Mouse (Mus musculus) stomach, embryonic 15.5 days (tissue): ENCODE measurements around the gene Gatd1. TPM values are rescaled to one million over a fixed set of nuclear protein-coding genes. Genes with fewer than 3 reads are reported as not detected.

ENCODE experiments used
- ATAC-seq: fragments of 200-750 bp; cut with Nextera tagmentation; 2 replicates; pipeline ENCODE4 v1.8.0; 2017; ENCODE audit warnings: low read depth, moderate number of reproducible peaks, moderate TSS enrichment; ENCODE audit not compliant: insufficient read depth, low FRiP score
- H3K27ac ChIP-seq: fragments of 300-500 bp; sonication (generic); 2 replicates; pipeline ENCODE4 v1.5.1; 2015; ENCODE audit warnings: mild to moderate bottlenecking, inconsistent platforms
- H3K27me3 ChIP-seq: fragments of 300-500 bp; sonication (generic); replicated peaks from 2 replicates; pipeline ENCODE4 v1.6.1; 2015; ENCODE audit warnings: inconsistent platforms
- H3K36me3 ChIP-seq: fragments of 300-500 bp; sonication (generic); 2 replicates; pipeline ENCODE4 v1.6.1; 2015; ENCODE audit warnings: inconsistent platforms
- H3K4me1 ChIP-seq: fragments of 300-500 bp; sonication (generic); 2 replicates; pipeline ENCODE4 v1.6.1; 2015; ENCODE audit warnings: inconsistent platforms
- H3K4me2 ChIP-seq: fragments of 300-500 bp; sonication (generic); 2 replicates; pipeline ENCODE4 v1.6.1; 2015; ENCODE audit warnings: mild to moderate bottlenecking, inconsistent platforms
- H3K4me3 ChIP-seq: fragments of 300-500 bp; sonication (generic); replicated peaks from 2 replicates; pipeline ENCODE4 v1.5.1; 2015; ENCODE audit warnings: inconsistent platforms
- H3K9ac ChIP-seq: fragments of 300-500 bp; sonication (generic); 2 replicates; pipeline ENCODE4 v1.6.1; 2015; ENCODE audit warnings: inconsistent platforms
- H3K9me3 ChIP-seq: fragments of 300-500 bp; sonication (generic); 2 replicates; pipeline ENCODE4 v1.6.1; 2016; ENCODE audit warnings: inconsistent platforms
- WGBS: fragments of 180-500 bp; shearing (Covaris S2); methylation state at CpG from one replicate; pipeline ENCODE4 v1.1.7; 2015; 5-methylcytosine and 5-hydroxymethylcytosine counted together
- polyA plus RNA-seq: library from polyadenylated mRNA; unstranded; fragments of >200 nt; fragmentation: Nextera tagmentation; extraction: Ambion mirVana; gene quantifications from 2 replicates; pipeline ENCODE4 v1.2.1, GENCODE M21; 2015

The Gatd1 gene
- polyA plus RNA-seq, 1 experiment from 2014 or later: 51.1 TPM

GRCm38 (mm10) chr7:141394158-141394557 is 19.8 kb downstream of the Gatd1 start:
- H3K4me2 ChIP-seq: no peak overlapping the region
- no peak overlapping the region for H3K9ac ChIP-seq
- peaks cover 17% of the 10 kb centered on the region; the same call in 1 of the 2 replicates for H3K36me3 ChIP-seq
- 77% methylated on average over 7 of the region's 7 CpGs for WGBS
- H3K9me3 ChIP-seq: no peaks in the 10 kb centered on the region
- H3K4me3 ChIP-seq: no peak overlapping the region
- H3K4me1 ChIP-seq: peaks cover 10% of the 10 kb centered on the region
- H3K27ac ChIP-seq: no peak overlapping the region
- no peak for ATAC-seq
- no peaks in the 10 kb centered on the region for H3K27me3 ChIP-seq

GRCm38 (mm10) chr7:141392552-141393222 is 21.2 kb downstream of the Gatd1 start:
- Histone ChIP-seq H3K4me2 (peak overlapping the region; percentile 88), H3K36me3 (peaks cover 10% of the 10 kb centered on the region; the same call in 1 of the 2 replicates), H3K4me1 (peaks cover 10% of the 10 kb centered on the region), H3K27me3 (no peaks in the 10 kb centered on the region), H3K4me3 (peak overlapping the region; percentile 87), H3K9ac (peak overlapping the region; percentile 48), H3K27ac (peak overlapping the region; percentile 80), H3K9me3 (no peaks in the 10 kb centered on the region)
- ATAC-seq: no peak; the same call in 1 of the 2 replicates
- 26% methylated on average over 9 of the region's 9 CpGs for WGBS

GRCm38 (mm10) chr7:141391625-141392551 is 22.0 kb downstream of the Gatd1 start, which contains the start of gene Taldo1:
Taldo1 (plus strand) TSS chr7:141392199.
- Histone ChIP-seq H3K27me3 (no peaks in the 10 kb centered on the region), H3K4me2 (peak within 1 kb of the TSS; percentile 88), H3K9ac (peak within 1 kb of the TSS; percentile 48), H3K4me3 (peak within 1 kb of the TSS; percentile 87), H3K36me3 (peaks cover 6% of the 10 kb centered on the region; the same call in 1 of the 2 replicates), H3K27ac (peak within 1 kb of the TSS; percentile 80), H3K9me3 (no peaks in the 10 kb centered on the region), H3K4me1 (peaks cover 10% of the 10 kb centered on the region)
- peak; percentile 91 for ATAC-seq
- WGBS: under 1% methylated on average over 57 of the region's 57 CpGs

- Histone ChIP-seq H3K9ac (no peak overlapping the region), H3K27ac (peak overlapping the region; percentile 27; the same call in 1 of the 2 replicates), H3K4me1 (peaks cover 10% of the 10 kb centered on the region), H3K4me2 (no peak overlapping the region), H3K4me3 (0 out of 2 replicates have a peak overlapping the region, but pooled peaks have one; percentile 87), H3K36me3 (no peaks in the 10 kb centered on the region), H3K27me3 (no peaks in the 10 kb centered on the region), H3K9me3 (no peaks in the 10 kb centered on the region)
- no peak for ATAC-seq
- WGBS: 47% methylated on average over 9 of the region's 9 CpGs
Measured at GRCm38 (mm10) chr7:141390326-141391259, 23.3 kb downstream of the Gatd1 start.

GRCm38 (mm10) chr7:141388487-141389109 is 25.3 kb downstream of the Gatd1 start:
- 60% methylated on average over 3 of the region's 3 CpGs for WGBS
- no peaks in the 10 kb centered on the region for H3K27me3 ChIP-seq
- no peaks in the 10 kb centered on the region for H3K36me3 ChIP-seq
- H3K9ac ChIP-seq: no peak overlapping the region
- no peak overlapping the region for H3K4me3 ChIP-seq
- H3K4me1 ChIP-seq: peaks cover 10% of the 10 kb centered on the region
- no peak for ATAC-seq
- no peaks in the 10 kb centered on the region for H3K9me3 ChIP-seq
- no peak overlapping the region for H3K27ac ChIP-seq
- no peak overlapping the region for H3K4me2 ChIP-seq

- Histone ChIP-seq H3K27me3 (no peaks in the 10 kb centered on the region), H3K36me3 (no peaks in the 10 kb centered on the region), H3K27ac (no peak overlapping the region), H3K4me2 (no peak overlapping the region), H3K9ac (no peak overlapping the region), H3K4me1 (peaks cover 7% of the 10 kb centered on the region), H3K4me3 (no peak overlapping the region), H3K9me3 (no peaks in the 10 kb centered on the region)
- ATAC-seq: no peak
- 44% methylated on average over 2 of the region's 2 CpGs for WGBS
Measured at GRCm38 (mm10) chr7:141387807-141388486, 26.0 kb downstream of the Gatd1 start.

- Histone ChIP-seq H3K9ac (no peak overlapping the region), H3K36me3 (no peaks in the 10 kb centered on the region), H3K4me2 (no peak overlapping the region), H3K9me3 (no peaks in the 10 kb centered on the region), H3K4me3 (no peak overlapping the region), H3K4me1 (no peaks in the 10 kb centered on the region), H3K27ac (no peak overlapping the region), H3K27me3 (no peaks in the 10 kb centered on the region)
- no peak for ATAC-seq
- WGBS: 73% methylated on average over 4 of the region's 4 CpGs
Measured at GRCm38 (mm10) chr7:141381068-141381835, 32.7 kb downstream of the Gatd1 start.

- Histone ChIP-seq H3K9ac (no peak overlapping the region), H3K27me3 (no peaks in the 10 kb centered on the region), H3K4me1 (no peaks in the 10 kb centered on the region), H3K36me3 (no peaks in the 10 kb centered on the region), H3K4me2 (no peak overlapping the region), H3K27ac (no peak overlapping the region), H3K4me3 (no peak overlapping the region), H3K9me3 (no peaks in the 10 kb centered on the region)
- ATAC-seq: no peak
- WGBS: 56% methylated on average over 4 of the region's 4 CpGs
Measured at GRCm38 (mm10) chr7:141379584-141379983, 34.4 kb downstream of the Gatd1 start.

GRCm38 (mm10) chr7:141374399-141374798 is 39.5 kb downstream of the Gatd1 start:
- H3K4me2 ChIP-seq: no peak overlapping the region
- H3K27ac ChIP-seq: no peak overlapping the region
- no peaks in the 10 kb centered on the region; the same call in 1 of the 2 replicates for H3K4me1 ChIP-seq
- ATAC-seq: no peak
- H3K9ac ChIP-seq: no peak overlapping the region
- no peaks in the 10 kb centered on the region for H3K27me3 ChIP-seq
- no peaks in the 10 kb centered on the region for H3K36me3 ChIP-seq
- H3K4me3 ChIP-seq: no peak overlapping the region
- H3K9me3 ChIP-seq: no peaks in the 10 kb centered on the region

- no peak overlapping the region for H3K27ac ChIP-seq
- no peaks in the 10 kb centered on the region for H3K9me3 ChIP-seq
- WGBS: 77% methylated on average over 6 of the region's 6 CpGs
- no peaks in the 10 kb centered on the region for H3K27me3 ChIP-seq
- no peaks in the 10 kb centered on the region for H3K36me3 ChIP-seq
- H3K4me1 ChIP-seq: no peaks in the 10 kb centered on the region; the same call in 1 of the 2 replicates
- H3K4me3 ChIP-seq: no peak overlapping the region
- no peak overlapping the region for H3K4me2 ChIP-seq
- ATAC-seq: no peak
- H3K9ac ChIP-seq: no peak overlapping the region
Measured at GRCm38 (mm10) chr7:141373611-141374010, 40.3 kb downstream of the Gatd1 start.
